In genomic region chr2:153426931-153427330, GRCm38 (mm10) we compare ENCODE assay signal across 9 mouse cellular contexts.
DNase-seq lines count a peak whose midpoint lies in the region; ATAC-seq and TF ChIP-seq lines count a peak whose summit lies in the region.
"Had no signal": no experiment of that assay in that cellular context is flagged by ENCODE, and none has a peak within 500 bp of the region (broad histone marks: within the 10 kb centered on the region; RNA-seq: fewer than 3 reads in every experiment).

No protein-coding gene starts in this region.

- H3K4me3 ChIP-seq in MEL (ENCODE audit: control insufficient read depth in 1 of 2, insufficient read depth in 1 of 2, low read depth in 2 of 2, low read length in 2 of 2): no peak overlapping the region
- H3K4me3 ChIP-seq in hindbrain, embryonic 16.5 days (ENCODE audit: low read length): no peak overlapping the region
- H3K4me3 ChIP-seq in midbrain, embryonic 11.5 days (ENCODE audit: low read depth, low read length): no peak overlapping the region

- WGBS in hindbrain, embryonic 16.5 days: 13% methylated on average over 2 of the region's 2 CpGs
- 14% methylated on average over 2 of the region's 2 CpGs for WGBS in midbrain, embryonic 11.5 days

- no peaks in the 10 kb centered on the region for H3K27me3 ChIP-seq in MEL (ENCODE audit: control insufficient read depth in 1 of 2, insufficient read depth in 2 of 2, low read length in 2 of 2)
- H3K27me3 ChIP-seq in hindbrain, embryonic 16.5 days (replicated peaks; ENCODE audit: control insufficient read depth, insufficient read depth, low read length): no peaks in the 10 kb centered on the region
- H3K27me3 ChIP-seq in midbrain, embryonic 11.5 days (ENCODE audit: control insufficient read depth, insufficient read depth, low read length): no peaks in the 10 kb centered on the region; the same call in 1 of the 2 replicates

- no peaks in the 10 kb centered on the region for H3K4me1 ChIP-seq in MEL (ENCODE audit: control insufficient read depth in 1 of 2, insufficient read depth in 2 of 2, low read length in 2 of 2)
- H3K4me1 ChIP-seq in hindbrain, embryonic 16.5 days (ENCODE audit: control insufficient read depth, insufficient read depth, low read depth, low read length): peaks cover 43% of the 10 kb centered on the region
- peaks cover 22% of the 10 kb centered on the region for H3K4me1 ChIP-seq in midbrain, embryonic 11.5 days (ENCODE audit: control insufficient read depth, insufficient read depth, low read length)

- TF ChIP-seq EP300 in MEL (IDR thresholded peaks at IDR 0.05; ENCODE audit: low read depth in 1 of 2, low read length in 2 of 2): no peak

- no peak for DNase-seq in MEL (ENCODE audit: low read depth, low spot score)
- DNase-seq in c-Kit-positive CD71-positive TER-119-positive erythroid progenitor cells, embryonic 14.5 days (ENCODE audit: low spot score): peak; percentile 27
- no peak for DNase-seq in midbrain, embryonic 11.5 days (ENCODE audit: low spot score, missing footprints)
- no peak for DNase-seq in kidney, postnatal 25 days
- no peak for DNase-seq in MN1 (ENCODE audit: low spot score)
- DNase-seq: cerebellum, adult 9-10 months had no signal

- H3K9ac ChIP-seq in MEL (ENCODE audit: control insufficient read depth, low read depth, low read length, poor library complexity, severe bottlenecking): no peak overlapping the region
- H3K9ac ChIP-seq in hindbrain, embryonic 16.5 days (ENCODE audit: low read depth, low read length): no peak overlapping the region
- no peak overlapping the region for H3K9ac ChIP-seq in midbrain, embryonic 11.5 days (ENCODE audit: low read length)

- H3K9me3 ChIP-seq in MEL (replicated peaks; ENCODE audit: insufficient read depth, low read length): no peaks in the 10 kb centered on the region
- no peaks in the 10 kb centered on the region for H3K9me3 ChIP-seq in hindbrain, embryonic 16.5 days (ENCODE audit: control insufficient read depth, low read length)
- H3K9me3 ChIP-seq in midbrain, embryonic 11.5 days (ENCODE audit: control insufficient read depth, low read length): no peaks in the 10 kb centered on the region

- no peaks in the 10 kb centered on the region for H3K79me2 ChIP-seq in MEL (ENCODE audit: control insufficient read depth, insufficient read depth, low read length, poor library complexity)

- TF ChIP-seq CTCF in MEL (IDR thresholded peaks at IDR 0.05 in 2 of 3, conservative IDR thresholded peaks at IDR 0.05 in 1 of 3; ENCODE audit: control insufficient read depth in 1 of 3, insufficient read depth in 1 of 3, low read depth in 2 of 3, low read length in 3 of 3, poor library complexity in 1 of 3, severe bottlenecking in 1 of 3): no peak

- ATAC-seq in hindbrain, embryonic 16.5 days: no peak
- peak; percentile 51 for ATAC-seq in midbrain, embryonic 11.5 days (ENCODE audit: low FRiP score)
- ATAC-seq in frontal cortex, adult (ENCODE audit: low TSS enrichment): no peak
- ATAC-seq in inflammation-experienced regulatory T-cells, adult 6 months: no peak

- H3K4me2 ChIP-seq in hindbrain, embryonic 16.5 days (ENCODE audit: low read length): no peak overlapping the region
- no peak overlapping the region for H3K4me2 ChIP-seq in midbrain, embryonic 11.5 days

- H3K27ac ChIP-seq in MEL (ENCODE audit: control insufficient read depth, low read depth, low read length): no peak overlapping the region
- peak overlapping the region; percentile 13 for H3K27ac ChIP-seq in hindbrain, embryonic 16.5 days (ENCODE audit: low read depth, low read length)
- H3K27ac ChIP-seq in midbrain, embryonic 11.5 days (ENCODE audit: low read depth, low read length): no peak overlapping the region

- no peak for TF ChIP-seq POLR2A in MEL (IDR thresholded peaks at IDR 0.05; ENCODE audit: control insufficient read depth in 1 of 2, insufficient read depth in 1 of 2, low read depth in 1 of 2, low read length in 2 of 2, poor library complexity in 1 of 2)

- no peak for TF ChIP-seq RAD21 in MEL (IDR thresholded peaks at IDR 0.05; ENCODE audit: low read depth, low read length)

- no peaks in the 10 kb centered on the region for H3K36me3 ChIP-seq in MEL (ENCODE audit: control insufficient read depth in 1 of 2, insufficient read depth in 2 of 2, low read length in 2 of 2)
- H3K36me3 ChIP-seq in hindbrain, embryonic 16.5 days (ENCODE audit: control insufficient read depth, insufficient read depth, low read length): peaks cover 13% of the 10 kb centered on the region
- H3K36me3 ChIP-seq in midbrain, embryonic 11.5 days (ENCODE audit: control insufficient read depth, insufficient read depth, low read length): 0 out of 2 replicates have a peak, but pooled peaks cover 2% of the 10 kb centered on the region

TF ChIP-seq in MEL, 35 proteins besides CTCF, POLR2A, EP300 and RAD21:
- 0 out of 2 replicates have a peak, but pooled peaks have one; percentile 8 for TF ChIP-seq USF1 (IDR thresholded peaks at IDR 0.05; ENCODE audit: low read depth, low read length)
- no peak for TF ChIP-seq TAL1 (IDR thresholded peaks at IDR 0.05; ENCODE audit: low read length)
